Mouse (Mus musculus): Measurements from ENCODE around the gene Kcnc3. TPM values are rescaled to one million over a fixed set of nuclear protein-coding genes. Genes with fewer than 3 reads are reported as not detected.
A peak's percentile ranks its signal among the peaks of the same experiment; 100 is the strongest.

The Kcnc3 gene
- polyA plus RNA-seq, 1 experiment from 2014 or later, result 0.20 TPM

DNA sequence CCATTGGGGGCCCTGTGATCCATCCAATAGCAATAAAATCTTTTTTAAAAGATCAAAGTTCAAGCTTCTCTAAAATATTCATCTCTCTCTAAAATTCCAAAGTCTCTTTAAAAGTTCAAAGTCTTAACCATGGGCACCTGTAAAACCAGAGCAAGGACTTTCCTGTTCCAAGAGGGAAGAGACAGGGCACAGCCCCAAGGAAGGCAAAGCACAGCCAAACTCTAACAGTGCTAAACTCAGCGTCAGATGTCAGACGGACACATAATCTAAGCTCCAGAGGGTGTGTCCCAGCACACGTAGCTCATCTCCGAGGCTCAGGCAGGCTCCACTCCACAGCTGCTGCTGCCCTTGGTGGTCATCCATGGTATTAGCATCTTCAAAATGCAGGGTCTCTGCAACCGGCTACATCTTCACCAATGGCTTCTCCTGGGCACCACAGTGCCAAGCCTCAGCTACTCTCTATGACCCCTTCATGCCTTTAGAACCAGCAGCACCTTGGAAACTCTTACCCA lies 14.1 kb upstream of the Kcnc3 start:
- Histone ChIP-seq H3K9me3 (ENCODE audit: control insufficient read depth) (no peaks in the 10 kb centered on the region), H3K4me1 (replicated peaks; ENCODE audit: control insufficient read depth, insufficient read depth, low read length) (no peaks in the 10 kb centered on the region), H3K27me3 (replicated peaks; ENCODE audit: control insufficient read depth, insufficient read depth, low read length) (no peaks in the 10 kb centered on the region), H3K9ac (ENCODE audit: low read depth, low read length) (no peak overlapping the region), H3K36me3 (ENCODE audit: control insufficient read depth, insufficient read depth) (no peaks in the 10 kb centered on the region), H3K4me2 (replicated peaks; ENCODE audit: low read depth) (no peak overlapping the region), H3K27ac (ENCODE audit: low read depth, low read length) (no peak overlapping the region), H3K4me3 (ENCODE audit: low read depth, low read length) (no peak overlapping the region)
- 0 out of 2 replicates have a peak, but pooled peaks have one; percentile 11 for TF ChIP-seq CTCF (IDR thresholded peaks at IDR 0.05; ENCODE audit: low read depth)
- no peak for ATAC-seq
- WGBS, result 26% methylated on average over 5 of the region's 5 CpGs

DNA sequence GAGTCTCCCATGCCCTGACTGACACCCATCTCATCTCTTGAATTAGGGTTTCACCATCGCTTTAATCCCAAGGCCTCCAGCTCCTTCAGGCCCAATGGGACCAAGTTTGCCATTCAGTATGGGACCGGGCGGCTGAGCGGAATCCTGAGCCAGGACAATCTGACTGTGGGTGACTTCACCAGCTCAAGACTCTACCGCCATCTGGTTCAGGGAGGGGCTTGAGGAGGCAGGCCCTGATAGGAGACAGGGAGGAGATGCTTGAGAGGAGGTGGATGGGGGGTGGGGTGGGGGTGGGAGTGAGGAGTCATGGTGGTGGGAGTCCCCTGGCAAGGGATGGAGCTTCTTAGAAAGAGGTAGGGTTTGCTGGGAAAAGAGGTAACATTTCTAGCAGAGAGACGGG lies 8.8 kb upstream of the Kcnc3 start:
- no peak for TF ChIP-seq CTCF (IDR thresholded peaks at IDR 0.05; ENCODE audit: low read depth)
- no peak overlapping the region for H3K27ac ChIP-seq (ENCODE audit: low read depth, low read length)
- H3K4me1 ChIP-seq (replicated peaks; ENCODE audit: control insufficient read depth, insufficient read depth, low read length), result no peaks in the 10 kb centered on the region
- no peak overlapping the region for H3K9ac ChIP-seq (ENCODE audit: low read depth, low read length)
- no peaks in the 10 kb centered on the region for H3K36me3 ChIP-seq (ENCODE audit: control insufficient read depth, insufficient read depth)
- H3K4me2 ChIP-seq (replicated peaks; ENCODE audit: low read depth), result no peak overlapping the region
- H3K4me3 ChIP-seq (ENCODE audit: low read depth, low read length), result no peak overlapping the region
- peaks cover 21% of the 10 kb centered on the region for H3K27me3 ChIP-seq (replicated peaks; ENCODE audit: control insufficient read depth, insufficient read depth, low read length)
- ATAC-seq, result no peak
- no peaks in the 10 kb centered on the region for H3K9me3 ChIP-seq (ENCODE audit: control insufficient read depth)
- 70% methylated on average over 6 of the region's 6 CpGs for WGBS

DNA sequence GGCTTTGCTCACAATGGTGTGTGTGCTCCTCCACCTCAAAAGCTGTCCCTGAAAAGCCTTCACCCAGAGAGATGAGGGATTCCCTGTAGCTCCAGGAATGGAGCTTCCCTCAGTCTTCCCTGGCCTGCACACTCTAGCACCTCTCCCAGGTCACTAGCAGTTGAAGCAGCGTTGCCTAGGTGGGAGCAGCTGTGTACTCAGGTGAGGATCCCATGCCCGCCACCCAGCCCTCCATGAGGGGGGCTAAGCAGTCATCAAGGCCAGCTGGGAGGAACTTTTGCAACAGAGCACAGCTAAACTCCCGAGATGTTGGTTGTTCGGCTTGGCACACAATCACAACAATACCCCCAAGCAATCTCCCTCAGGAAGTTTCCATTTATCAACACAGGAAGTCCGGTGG lies 7.8 kb upstream of the Kcnc3 start:
- no peak for ATAC-seq

DNA sequence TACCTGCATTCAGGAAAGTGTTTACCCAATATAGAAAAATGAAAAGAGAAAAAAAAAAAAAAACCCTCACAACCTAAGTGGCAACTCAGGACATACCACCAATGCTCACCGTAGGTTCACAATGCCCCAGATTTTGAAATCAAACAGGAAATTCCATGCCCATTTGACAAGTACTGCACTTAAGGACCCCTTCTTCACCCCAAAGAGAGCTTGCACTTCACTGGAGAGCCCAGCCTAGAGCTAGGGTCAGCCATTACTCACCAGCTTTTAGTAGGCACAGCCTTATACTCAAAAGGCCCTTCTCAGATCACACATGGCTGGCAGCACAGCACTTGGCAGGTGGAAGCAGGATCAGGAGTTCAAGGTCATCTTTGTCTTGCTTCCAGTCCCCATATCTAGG lies 7.3 kb upstream of the Kcnc3 start:
- H3K36me3 ChIP-seq (ENCODE audit: control insufficient read depth, insufficient read depth), result no peaks in the 10 kb centered on the region
- 82% methylated on average over 1 of the region's 1 CpGs for WGBS
- H3K27ac ChIP-seq (ENCODE audit: low read depth, low read length), result no peak overlapping the region
- H3K4me2 ChIP-seq (replicated peaks; ENCODE audit: low read depth), result no peak overlapping the region
- no peak overlapping the region for H3K9ac ChIP-seq (ENCODE audit: low read depth, low read length)
- H3K4me3 ChIP-seq (ENCODE audit: low read depth, low read length), result no peak overlapping the region
- TF ChIP-seq CTCF (IDR thresholded peaks at IDR 0.05; ENCODE audit: low read depth), result no peak
- peaks cover 36% of the 10 kb centered on the region for H3K27me3 ChIP-seq (replicated peaks; ENCODE audit: control insufficient read depth, insufficient read depth, low read length)
- no peak for ATAC-seq
- no peaks in the 10 kb centered on the region for H3K9me3 ChIP-seq (ENCODE audit: control insufficient read depth)
- H3K4me1 ChIP-seq (replicated peaks; ENCODE audit: control insufficient read depth, insufficient read depth, low read length), result no peaks in the 10 kb centered on the region

More for the DNA sequence above, 7.8 kb upstream of the Kcnc3 start:
- Histone ChIP-seq H3K9me3 (ENCODE audit: control insufficient read depth) (no peaks in the 10 kb centered on the region), H3K27ac (ENCODE audit: low read depth, low read length) (no peak overlapping the region), H3K4me1 (replicated peaks; ENCODE audit: control insufficient read depth, insufficient read depth, low read length) (no peaks in the 10 kb centered on the region), H3K9ac (ENCODE audit: low read depth, low read length) (no peak overlapping the region), H3K4me3 (ENCODE audit: low read depth, low read length) (no peak overlapping the region), H3K27me3 (replicated peaks; ENCODE audit: control insufficient read depth, insufficient read depth, low read length) (peaks cover 32% of the 10 kb centered on the region), H3K4me2 (replicated peaks; ENCODE audit: low read depth) (no peak overlapping the region), H3K36me3 (ENCODE audit: control insufficient read depth, insufficient read depth) (no peaks in the 10 kb centered on the region)
- WGBS, result 70% methylated on average over 5 of the region's 5 CpGs
- no peak for TF ChIP-seq CTCF (IDR thresholded peaks at IDR 0.05; ENCODE audit: low read depth)

DNA sequence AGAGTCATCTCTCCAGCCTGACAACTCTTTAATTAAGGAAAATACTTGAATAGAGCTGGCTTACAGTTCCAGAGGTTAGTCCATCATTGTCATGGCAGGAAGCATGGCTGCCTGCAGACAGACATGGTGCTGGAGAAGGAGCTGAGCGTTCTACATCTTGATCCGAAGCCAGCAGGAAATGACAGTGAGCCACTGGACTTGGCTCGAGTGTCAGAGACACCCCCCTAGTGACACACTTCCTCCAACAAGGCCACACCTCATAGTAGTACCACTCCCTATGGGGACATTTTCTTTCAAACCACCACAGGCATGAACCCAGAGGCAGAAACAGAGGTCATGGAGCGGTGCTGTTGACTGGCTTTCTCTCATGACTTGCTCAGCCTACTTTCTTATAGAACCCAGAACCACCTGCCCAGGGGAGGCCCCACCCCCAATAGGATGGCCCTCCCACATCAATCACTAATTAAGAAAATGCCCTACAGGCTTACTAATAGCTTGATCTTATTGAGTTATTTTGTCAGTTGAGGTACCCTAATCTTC lies 6.1 kb upstream of the Kcnc3 start:
- Histone ChIP-seq H3K4me1 (replicated peaks; ENCODE audit: control insufficient read depth, insufficient read depth, low read length) (no peaks in the 10 kb centered on the region), H3K4me2 (replicated peaks; ENCODE audit: low read depth) (no peak overlapping the region), H3K9ac (ENCODE audit: low read depth, low read length) (no peak overlapping the region), H3K9me3 (ENCODE audit: control insufficient read depth) (no peaks in the 10 kb centered on the region), H3K27me3 (replicated peaks; ENCODE audit: control insufficient read depth, insufficient read depth, low read length) (peaks cover 45% of the 10 kb centered on the region), H3K36me3 (ENCODE audit: control insufficient read depth, insufficient read depth) (no peaks in the 10 kb centered on the region), H3K27ac (ENCODE audit: low read depth, low read length) (no peak overlapping the region), H3K4me3 (ENCODE audit: low read depth, low read length) (no peak overlapping the region)
- no peak for TF ChIP-seq CTCF (IDR thresholded peaks at IDR 0.05; ENCODE audit: low read depth)
- ATAC-seq, result no peak
- WGBS, result 74% methylated on average over 4 of the region's 4 CpGs

DNA sequence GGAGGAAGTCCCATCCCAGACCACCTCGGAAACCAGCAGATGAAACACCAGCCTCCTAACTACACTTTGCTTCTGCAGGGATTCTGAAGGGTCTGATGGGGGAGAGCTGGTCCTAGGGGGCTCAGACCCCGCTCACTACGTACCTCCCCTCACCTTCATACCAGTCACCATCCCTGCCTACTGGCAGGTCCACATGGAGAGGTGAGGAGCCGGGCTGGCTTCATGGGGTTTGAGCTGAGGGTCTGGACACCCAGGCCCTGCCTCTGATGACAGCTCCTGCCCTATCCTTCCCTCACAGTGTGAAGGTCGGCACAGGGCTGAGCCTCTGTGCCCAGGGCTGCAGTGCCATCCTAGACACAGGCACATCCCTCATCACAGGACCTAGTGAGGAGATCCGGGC lies 5.5 kb upstream of the Kcnc3 start:
- 92% methylated on average over 6 of the region's 6 CpGs for WGBS
- TF ChIP-seq CTCF (IDR thresholded peaks at IDR 0.05; ENCODE audit: low read depth), result no peak
- Histone ChIP-seq H3K4me2 (replicated peaks; ENCODE audit: low read depth) (no peak overlapping the region), H3K4me3 (ENCODE audit: low read depth, low read length) (no peak overlapping the region), H3K9ac (ENCODE audit: low read depth, low read length) (no peak overlapping the region), H3K27me3 (replicated peaks; ENCODE audit: control insufficient read depth, insufficient read depth, low read length) (peaks cover 48% of the 10 kb centered on the region), H3K9me3 (ENCODE audit: control insufficient read depth) (no peaks in the 10 kb centered on the region), H3K4me1 (replicated peaks; ENCODE audit: control insufficient read depth, insufficient read depth, low read length) (no peaks in the 10 kb centered on the region), H3K27ac (ENCODE audit: low read depth, low read length) (no peak overlapping the region), H3K36me3 (ENCODE audit: control insufficient read depth, insufficient read depth) (no peaks in the 10 kb centered on the region)
- no peak for ATAC-seq

DNA sequence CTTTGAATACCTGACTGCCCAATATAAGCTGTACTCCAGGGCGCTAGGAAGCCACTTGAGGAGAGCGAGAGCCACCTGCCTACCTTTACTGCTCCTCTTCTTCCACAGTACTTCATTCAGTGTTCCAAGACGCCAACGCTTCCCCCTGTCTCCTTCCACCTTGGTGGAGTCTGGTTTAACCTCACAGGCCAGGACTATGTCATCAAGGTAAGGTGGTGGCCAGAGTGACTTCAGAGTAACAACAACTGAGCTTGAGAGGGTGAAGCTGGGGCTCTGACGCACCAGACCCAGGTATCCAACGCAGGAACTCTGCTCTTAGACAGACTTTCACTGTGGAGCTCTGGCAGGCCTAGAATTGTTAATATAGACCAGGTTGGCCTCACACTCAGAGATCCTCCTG lies 4.9 kb upstream of the Kcnc3 start:
- 92% methylated on average over 6 of the region's 6 CpGs for WGBS
- Histone ChIP-seq H3K4me1 (replicated peaks; ENCODE audit: control insufficient read depth, insufficient read depth, low read length) (no peaks in the 10 kb centered on the region), H3K27ac (ENCODE audit: low read depth, low read length) (no peak overlapping the region), H3K4me3 (ENCODE audit: low read depth, low read length) (no peak overlapping the region), H3K27me3 (replicated peaks; ENCODE audit: control insufficient read depth, insufficient read depth, low read length) (peaks cover 51% of the 10 kb centered on the region), H3K36me3 (ENCODE audit: control insufficient read depth, insufficient read depth) (no peaks in the 10 kb centered on the region), H3K9me3 (ENCODE audit: control insufficient read depth) (no peaks in the 10 kb centered on the region), H3K4me2 (replicated peaks; ENCODE audit: low read depth) (no peak overlapping the region), H3K9ac (ENCODE audit: low read depth, low read length) (no peak overlapping the region)
- TF ChIP-seq CTCF (IDR thresholded peaks at IDR 0.05; ENCODE audit: low read depth), result no peak
- no peak for ATAC-seq

Measured in intestine, postnatal 0 days (tissue).